Mouse (Mus musculus) embryonic facial prominence, embryonic 13.5 days (tissue): Measurements from ENCODE around the gene Eva1b. TPM values are rescaled to one million over a fixed set of nuclear protein-coding genes. Genes with fewer than 3 reads are reported as not detected.
A peak's percentile ranks its signal among the peaks of the same experiment; 100 is the strongest.

Source experiments
- ATAC-seq: fragments of 200-750 bp; cut with Nextera tagmentation; 2 replicates; pipeline ENCODE4 v1.8.0; 2017; ENCODE audit warnings: low read depth; ENCODE audit not compliant: insufficient number of reproducible peaks, insufficient read depth, low FRiP score, low TSS enrichment
- H3K27ac ChIP-seq: fragments of 300-500 bp; sonication (generic); 2 replicates; pipeline ENCODE4 v1.5.1; 2015; ENCODE audit warnings: moderate library complexity, mild to moderate bottlenecking, inconsistent platforms
- H3K27me3 ChIP-seq: fragments of 300-500 bp; sonication (generic); 2 replicates; pipeline ENCODE4 v1.6.1; 2015; ENCODE audit warnings: mild to moderate bottlenecking, inconsistent platforms
- H3K36me3 ChIP-seq: fragments of 300-500 bp; sonication (generic); 2 replicates; pipeline ENCODE4 v1.6.1; 2015; ENCODE audit warnings: mild to moderate bottlenecking, inconsistent platforms
- H3K4me1 ChIP-seq: fragments of 300-500 bp; sonication (generic); 2 replicates; pipeline ENCODE4 v1.6.1; 2015; ENCODE audit warnings: inconsistent platforms
- H3K4me2 ChIP-seq: fragments of 300-500 bp; sonication (generic); 2 replicates; pipeline ENCODE4 v1.6.1; 2015; ENCODE audit warnings: moderate library complexity, mild to moderate bottlenecking, inconsistent platforms
- H3K4me3 ChIP-seq: fragments of 300-500 bp; sonication (generic); 2 replicates; pipeline ENCODE4 v1.5.1; 2015; ENCODE audit warnings: mild to moderate bottlenecking, inconsistent platforms
- H3K9ac ChIP-seq: fragments of 300-500 bp; sonication (generic); 2 replicates; pipeline ENCODE4 v1.6.1; 2015; ENCODE audit warnings: mild to moderate bottlenecking, inconsistent platforms
- H3K9me3 ChIP-seq: fragments of 300-500 bp; sonication (generic); 2 replicates; pipeline ENCODE4 v1.6.1; 2016; ENCODE audit warnings: inconsistent platforms
- WGBS: fragments of 180-500 bp; shearing (Covaris S2); methylation state at CpG from one replicate; pipeline ENCODE4 v1.1.7; 2015; ENCODE audit warnings: mixed read lengths; 5-methylcytosine and 5-hydroxymethylcytosine counted together
- polyA plus RNA-seq: library from polyadenylated mRNA; unstranded; fragments of >200 nt; fragmentation: Nextera tagmentation; extraction: Ambion mirVana; gene quantifications from 2 replicates; pipeline ENCODE4 v1.2.1, GENCODE M21; 2015

The Eva1b gene
- polyA plus RNA-seq, 1 experiment from 2014 or later, result 70.2 TPM

- H3K36me3 ChIP-seq, result peaks cover 39% of the 10 kb centered on the region
- WGBS, result 86% methylated on average over 2 of the region's 2 CpGs
- no peak for ATAC-seq
Measured at GRCm38 (mm10) chr4:126120506-126120905, 27.0 kb upstream of the Eva1b start.

DNA sequence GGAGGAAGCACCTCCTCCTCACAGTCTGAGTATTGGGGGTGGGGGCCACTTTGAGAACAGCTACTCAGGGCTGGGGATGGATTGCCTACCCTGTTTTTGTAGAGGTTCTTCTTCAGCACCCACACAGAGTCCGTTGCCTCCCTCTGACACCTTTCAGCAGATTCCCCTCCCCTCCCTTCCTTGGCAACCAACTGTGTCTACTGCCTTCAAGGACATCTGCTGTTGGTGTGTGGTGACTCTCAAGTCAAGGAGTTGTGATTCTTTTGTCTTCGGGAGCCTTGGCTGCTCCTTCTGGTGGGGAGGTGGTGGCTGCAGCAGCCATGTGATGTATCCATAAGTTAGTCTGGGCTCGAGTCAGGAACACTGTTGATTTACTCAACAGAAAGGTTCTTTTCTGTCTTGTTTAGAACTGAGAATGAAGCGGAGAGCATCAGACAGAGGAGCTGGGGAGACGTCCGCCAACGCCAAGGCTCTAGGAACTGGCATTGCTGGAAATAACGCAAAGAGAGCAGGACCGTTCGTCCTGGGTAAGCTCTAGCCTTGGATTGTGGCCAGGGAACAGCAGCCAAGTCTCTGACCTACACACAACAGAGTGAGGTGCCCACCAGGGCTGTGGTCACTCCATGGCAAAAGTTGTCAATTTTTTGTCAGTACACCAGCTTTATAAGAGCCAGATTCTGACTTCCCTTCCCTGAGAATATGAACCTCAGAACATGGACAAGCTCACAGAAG, 24.1 kb upstream of the Eva1b start:
- WGBS, result 90% methylated on average over 10 of the region's 10 CpGs
- peaks cover 67% of the 10 kb centered on the region for H3K36me3 ChIP-seq
- no peak for ATAC-seq
- peaks cover 5% of the 10 kb centered on the region; the same call in 1 of the 2 replicates for H3K9me3 ChIP-seq
- H3K4me3 ChIP-seq, result no peak overlapping the region
- no peaks in the 10 kb centered on the region for H3K27me3 ChIP-seq
- H3K4me1 ChIP-seq, result no peaks in the 10 kb centered on the region
- no peak overlapping the region for H3K4me2 ChIP-seq
- H3K9ac ChIP-seq, result no peak overlapping the region
- no peak overlapping the region for H3K27ac ChIP-seq

More at GRCm38 (mm10) chr4:126120506-126120905, 27.0 kb upstream of the Eva1b start:
- no peak overlapping the region for H3K27ac ChIP-seq
- H3K9me3 ChIP-seq, result peaks cover 5% of the 10 kb centered on the region; the same call in 1 of the 2 replicates
- no peaks in the 10 kb centered on the region for H3K27me3 ChIP-seq
- H3K9ac ChIP-seq, result no peak overlapping the region
- H3K4me1 ChIP-seq, result 0 out of 2 replicates have a peak, but pooled peaks cover 3% of the 10 kb centered on the region
- H3K4me2 ChIP-seq, result no peak overlapping the region
- H3K4me3 ChIP-seq, result no peak overlapping the region

DNA sequence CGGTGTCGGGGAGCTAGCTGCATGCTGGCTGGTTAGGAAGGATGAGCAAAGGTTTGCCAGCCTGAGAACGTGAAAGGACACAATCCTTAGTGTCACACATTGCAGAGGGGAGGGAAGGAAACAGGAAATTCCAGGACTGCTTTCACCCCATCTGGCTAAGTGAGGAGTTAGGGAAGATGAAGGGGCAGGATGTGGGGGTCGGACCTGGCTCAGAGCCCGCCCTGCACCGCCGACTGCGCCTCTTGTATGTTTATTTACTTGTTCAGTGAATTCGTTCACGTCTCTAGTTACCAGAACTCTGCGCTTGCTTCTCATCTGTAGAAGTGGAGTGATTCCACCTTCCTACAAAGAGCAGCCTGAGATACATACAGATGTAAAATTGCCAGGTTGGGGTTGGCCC, 17.0 kb upstream of the Eva1b start:
- Histone ChIP-seq H3K36me3 (peaks cover 84% of the 10 kb centered on the region), H3K4me1 (peaks cover 41% of the 10 kb centered on the region), H3K4me2 (peak overlapping the region; percentile 27), H3K9me3 (no peaks in the 10 kb centered on the region), H3K27ac (peak overlapping the region; percentile 80), H3K4me3 (no peak overlapping the region), H3K27me3 (no peaks in the 10 kb centered on the region), H3K9ac (0 out of 2 replicates have a peak overlapping the region, but pooled peaks have one; percentile 4)
- 41% methylated on average over 11 of the region's 11 CpGs for WGBS
- ATAC-seq, result no peak

DNA sequence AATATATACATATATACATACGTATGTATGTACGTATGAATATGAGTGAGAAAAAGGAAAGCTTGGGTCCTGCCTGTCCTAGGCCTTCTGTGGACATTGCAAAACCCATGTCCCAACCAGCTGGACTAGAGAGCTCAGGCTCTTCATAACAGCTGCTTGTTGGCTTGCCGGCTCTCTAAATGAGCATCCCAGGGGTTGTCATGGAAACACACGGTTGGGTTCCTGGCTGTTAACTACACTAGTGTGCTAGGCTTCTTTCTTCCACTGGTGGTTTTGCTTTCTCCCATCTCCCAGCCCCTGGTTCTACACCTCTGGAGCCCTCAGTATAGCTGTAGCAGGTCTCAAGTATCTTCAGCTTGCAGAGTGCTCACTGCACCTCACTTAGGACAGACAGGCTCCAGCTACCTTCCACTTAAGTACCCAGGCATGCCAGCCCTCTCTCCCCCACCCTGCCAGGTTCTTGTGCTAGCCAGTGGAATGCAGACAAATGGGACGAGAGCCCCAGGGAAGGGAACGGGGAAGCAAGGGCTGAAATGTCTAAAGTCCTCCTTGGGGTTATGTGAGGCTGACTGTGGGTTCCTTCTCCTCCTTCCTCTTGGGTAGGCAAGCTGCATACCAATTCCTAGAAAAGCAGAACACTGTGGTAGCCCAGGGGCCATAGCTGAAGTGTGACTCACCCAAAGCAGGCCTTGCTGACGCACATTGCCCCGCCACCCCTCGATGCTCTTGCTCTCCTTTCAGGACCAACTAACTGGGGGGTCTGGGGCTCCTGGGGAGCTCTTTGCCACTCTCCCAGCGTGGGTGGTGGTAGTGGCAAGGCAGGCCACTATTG, 16.0 kb upstream of the Eva1b start:
- Histone ChIP-seq H3K4me2 (no peak overlapping the region), H3K27me3 (no peaks in the 10 kb centered on the region), H3K4me3 (no peak overlapping the region), H3K9ac (peak overlapping the region; percentile 40; the same call in 1 of the 2 replicates), H3K4me1 (peaks cover 41% of the 10 kb centered on the region), H3K36me3 (peaks cover 84% of the 10 kb centered on the region), H3K27ac (peak overlapping the region; percentile 80), H3K9me3 (no peaks in the 10 kb centered on the region)
- 49% methylated on average over 10 of the region's 10 CpGs for WGBS
- no peak for ATAC-seq

DNA sequence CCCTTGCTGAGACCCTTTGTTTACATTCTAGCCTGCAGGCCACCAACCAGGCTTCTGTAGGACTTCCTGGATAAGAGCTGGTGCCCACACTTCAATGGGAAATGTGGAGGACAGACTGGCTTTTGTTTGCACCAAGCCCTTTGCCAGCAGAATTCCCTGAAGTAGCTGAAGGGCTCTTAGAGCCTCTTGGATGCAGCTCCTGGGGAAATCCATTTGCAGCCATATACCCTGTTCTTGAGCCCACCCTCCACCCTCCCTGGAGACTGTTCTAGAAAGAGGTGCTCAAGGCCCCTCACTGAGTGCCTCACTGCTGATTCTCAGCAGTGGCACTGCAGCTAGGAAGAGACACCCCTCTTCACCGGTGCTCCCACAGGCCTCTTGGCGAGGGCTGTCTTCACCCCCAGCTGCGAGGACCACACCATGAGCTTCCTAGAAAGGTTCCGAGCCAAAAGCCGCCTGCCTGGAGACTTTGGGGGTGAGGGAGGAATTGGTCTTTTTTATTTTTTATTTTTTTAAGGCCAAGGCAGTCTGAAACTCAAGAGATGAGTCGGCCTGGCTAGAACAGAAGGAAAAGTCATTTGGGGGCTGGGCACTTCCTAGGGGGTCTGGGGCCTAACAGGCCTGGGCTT, 14.8 kb upstream of the Eva1b start:
- no peak for ATAC-seq
- Histone ChIP-seq H3K4me2 (no peak overlapping the region), H3K27ac (peak overlapping the region; percentile 80), H3K4me3 (no peak overlapping the region), H3K36me3 (peaks cover 84% of the 10 kb centered on the region), H3K9ac (peak overlapping the region; percentile 40; the same call in 1 of the 2 replicates), H3K4me1 (peaks cover 41% of the 10 kb centered on the region), H3K27me3 (no peaks in the 10 kb centered on the region), H3K9me3 (no peaks in the 10 kb centered on the region)
- WGBS, result 71% methylated on average over 6 of the region's 6 CpGs

GRCm38 (mm10) chr4:126134236-126134635, 13.3 kb upstream of the Eva1b start:
- Histone ChIP-seq H3K4me3 (no peak overlapping the region), H3K27me3 (no peaks in the 10 kb centered on the region), H3K9me3 (no peaks in the 10 kb centered on the region), H3K4me1 (peaks cover 41% of the 10 kb centered on the region), H3K27ac (no peak overlapping the region), H3K36me3 (peaks cover 84% of the 10 kb centered on the region), H3K9ac (no peak overlapping the region), H3K4me2 (no peak overlapping the region)
- 87% methylated on average over 4 of the region's 4 CpGs for WGBS
- ATAC-seq, result no peak

- Histone ChIP-seq H3K27me3 (no peaks in the 10 kb centered on the region), H3K4me1 (peaks cover 40% of the 10 kb centered on the region), H3K4me2 (no peak overlapping the region), H3K4me3 (no peak overlapping the region), H3K36me3 (peaks cover 84% of the 10 kb centered on the region), H3K9ac (no peak overlapping the region), H3K27ac (no peak overlapping the region), H3K9me3 (no peaks in the 10 kb centered on the region)
- whole genome bisulfite sequencing, result 83% methylated on average over 4 of the region's 4 CpGs
- no peak for ATAC-seq
Measured at GRCm38 (mm10) chr4:126134639-126135038, 12.9 kb upstream of the Eva1b start.

GRCm38 (mm10) chr4:126137773-126138172, 9.8 kb upstream of the Eva1b start:
- H3K27me3 ChIP-seq, result no peaks in the 10 kb centered on the region
- H3K36me3 ChIP-seq, result peaks cover 74% of the 10 kb centered on the region

DNA sequence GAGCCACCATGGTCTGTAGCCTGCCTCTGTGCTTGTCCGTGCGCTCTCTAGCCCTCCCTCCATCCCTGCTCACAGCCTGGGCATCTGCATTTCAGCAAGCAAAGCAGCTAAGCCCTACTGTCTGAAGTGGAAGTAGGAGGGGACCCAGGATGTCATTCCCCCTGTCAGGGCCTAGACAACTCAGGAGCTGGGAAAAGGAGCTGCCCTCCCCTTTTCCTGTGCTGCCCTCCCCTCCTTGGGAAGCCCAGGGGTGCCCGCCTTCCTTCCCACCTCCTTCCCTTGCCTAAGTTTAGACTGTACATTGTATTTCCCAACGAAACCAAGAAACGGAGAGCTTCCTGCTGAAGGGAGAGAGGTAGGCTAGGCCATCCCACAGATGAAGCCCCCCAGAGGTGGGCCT, 6.5 kb upstream of the Eva1b start:
- no peaks in the 10 kb centered on the region for H3K4me1 ChIP-seq
- H3K36me3 ChIP-seq, result peaks cover 45% of the 10 kb centered on the region
- no peaks in the 10 kb centered on the region for H3K27me3 ChIP-seq
- no peak overlapping the region for H3K9ac ChIP-seq
- 63% methylated on average over 4 of the region's 5 CpGs for WGBS
- no peak overlapping the region for H3K4me2 ChIP-seq
- no peak overlapping the region for H3K27ac ChIP-seq
- ATAC-seq, result no peak
- no peak overlapping the region for H3K4me3 ChIP-seq
- no peaks in the 10 kb centered on the region for H3K9me3 ChIP-seq

More at GRCm38 (mm10) chr4:126137773-126138172, 9.8 kb upstream of the Eva1b start:
- H3K9ac ChIP-seq, result no peak overlapping the region
- no peak overlapping the region for H3K27ac ChIP-seq
- ATAC-seq, result no peak
- no peak overlapping the region for H3K4me3 ChIP-seq
- peaks cover 9% of the 10 kb centered on the region for H3K4me1 ChIP-seq
- H3K4me2 ChIP-seq, result no peak overlapping the region
- H3K9me3 ChIP-seq, result no peaks in the 10 kb centered on the region
- 80% methylated on average over 4 of the region's 4 CpGs for WGBS

GRCm38 (mm10) chr4:126145396-126145795, 2.1 kb upstream of the Eva1b start:
- Histone ChIP-seq H3K4me3 (no peak overlapping the region), H3K4me2 (no peak overlapping the region), H3K9me3 (no peaks in the 10 kb centered on the region), H3K27ac (no peak overlapping the region), H3K27me3 (no peaks in the 10 kb centered on the region), H3K9ac (no peak overlapping the region), H3K4me1 (peaks cover 25% of the 10 kb centered on the region), H3K36me3 (peaks cover 9% of the 10 kb centered on the region)
- 39% methylated on average over 3 of the region's 4 CpGs for WGBS
- ATAC-seq, result no peak

DNA sequence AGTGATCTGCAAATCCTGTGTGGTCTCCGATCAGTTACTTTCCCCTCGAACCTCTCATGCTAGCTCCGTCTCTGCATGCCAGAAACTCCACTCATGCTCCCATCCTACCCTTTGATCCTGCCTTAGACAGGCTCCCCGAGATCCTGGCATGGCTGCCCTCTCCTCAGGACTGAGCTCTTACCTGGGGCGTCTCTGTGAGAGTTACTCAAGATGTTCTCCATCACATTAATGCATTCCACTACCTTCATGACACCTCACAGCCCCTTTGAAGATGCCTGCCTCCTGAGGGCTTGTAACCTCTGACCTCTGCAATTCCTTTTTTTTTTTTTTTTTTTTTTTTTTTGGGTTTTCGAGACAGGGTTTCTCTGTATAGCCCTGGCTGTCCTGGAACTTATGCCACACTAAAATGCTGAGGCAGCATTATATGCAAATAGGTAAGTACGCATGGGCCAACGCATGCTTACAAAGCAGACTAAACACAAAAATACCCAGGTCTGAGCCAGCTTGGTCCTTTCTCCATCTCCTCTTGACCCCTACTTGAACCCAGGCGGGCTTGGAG, 491 bp upstream of the Eva1b start:
- Histone ChIP-seq H3K4me3 (peak overlapping the region; percentile 77; the same call in 1 of the 2 replicates), H3K4me1 (peaks cover 42% of the 10 kb centered on the region), H3K27me3 (no peaks in the 10 kb centered on the region), H3K4me2 (peak overlapping the region; percentile 98), H3K27ac (peak overlapping the region; percentile 94), H3K9me3 (no peaks in the 10 kb centered on the region), H3K36me3 (peaks cover 16% of the 10 kb centered on the region), H3K9ac (peak overlapping the region; percentile 88; the same call in 1 of the 2 replicates)
- no peak for ATAC-seq
- 25% methylated on average over 9 of the region's 9 CpGs for WGBS
